Mouse (Mus musculus) adipocyte (in vitro differentiated cells): ENCODE data around the gene Gbp8.

ENCODE experiments used
- DNase-seq: peaks from one replicate; pipeline ENCODE4 v3.0.0-alpha.2; 2016; ENCODE audit warnings: low spot score

Gbp8 gene

GRCm38 (mm10) chr5:105055279-105055678 is 84.1 kb downstream of the Gbp8 start:
- DNase-seq = no peak

GRCm38 (mm10) chr5:105053471-105054169 is 85.7 kb downstream of the Gbp8 start:
- DNase-seq = peak; percentile 23

- peak; percentile 67 for DNase-seq
Measured at GRCm38 (mm10) chr5:105032362-105032761, 107.0 kb downstream of the Gbp8 start.

- no peak for DNase-seq
Measured at GRCm38 (mm10) chr5:105012551-105012950, 126.8 kb downstream of the Gbp8 start.

DNA sequence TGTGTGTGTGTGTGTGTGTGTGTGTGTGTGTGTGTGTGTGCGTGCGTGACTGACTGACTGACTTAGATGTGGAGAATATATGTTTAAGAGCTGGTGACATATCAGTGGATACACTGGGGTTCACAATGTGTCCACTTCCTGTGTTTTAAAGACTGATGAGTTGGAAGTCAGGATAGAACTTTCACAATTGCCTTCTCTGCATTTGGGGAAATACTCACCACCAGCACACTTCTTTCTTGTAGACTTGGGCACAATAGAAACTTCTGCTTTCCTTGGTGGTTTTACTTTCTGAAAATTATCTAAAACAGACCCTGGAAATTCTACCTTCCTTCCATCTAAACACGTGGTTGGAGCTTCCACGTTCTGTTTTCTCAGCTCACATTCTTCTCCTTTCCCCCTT is 127.8 kb downstream of the Gbp8 start:
- DNase-seq = no peak

DNA sequence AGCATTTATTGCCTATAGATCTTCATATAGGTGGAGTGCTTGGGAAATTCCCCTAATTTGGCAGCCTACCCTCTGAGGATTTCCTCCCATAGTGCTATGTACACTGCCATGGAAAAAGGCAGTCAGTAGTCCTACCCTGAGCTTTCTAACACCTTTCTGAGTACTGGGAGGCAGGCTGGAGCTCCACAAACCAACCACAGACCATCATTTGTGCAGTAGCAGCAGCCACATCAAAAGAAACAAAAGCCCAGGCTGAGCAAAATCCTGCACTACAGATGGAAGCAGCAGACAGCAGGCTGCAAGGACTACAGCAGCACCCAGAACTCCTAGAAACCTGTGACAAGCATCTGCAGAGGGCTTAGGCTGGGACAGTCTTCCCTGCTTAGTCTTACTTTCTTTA is 129.0 kb downstream of the Gbp8 start:
- no peak for DNase-seq

- no peak for DNase-seq
Measured at GRCm38 (mm10) chr5:104989411-104989810, 149.9 kb downstream of the Gbp8 start.

DNA sequence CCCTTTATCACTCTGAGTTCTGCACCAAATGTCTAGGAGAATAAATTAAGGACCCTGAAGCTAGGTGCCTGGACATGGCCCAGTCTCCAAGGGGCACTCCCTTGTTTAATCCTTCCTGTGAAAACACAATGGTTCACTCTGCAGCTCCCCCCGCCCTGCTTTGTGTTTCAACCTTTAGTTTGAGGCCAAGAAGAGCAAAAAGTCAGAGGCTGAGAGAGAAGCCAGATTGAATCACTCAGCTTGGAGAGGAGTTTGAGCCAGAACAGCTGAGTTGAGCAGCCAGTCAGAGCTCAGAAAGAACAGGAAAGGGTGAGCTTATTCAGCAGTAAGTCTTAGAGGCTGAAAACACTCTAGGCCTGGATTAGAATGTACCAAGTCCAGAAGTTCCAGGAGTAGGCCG is 151.3 kb downstream of the Gbp8 start:
- peak; percentile 61 for DNase-seq

- peak; percentile 84 for DNase-seq
Measured at GRCm38 (mm10) chr5:104986706-104987105, 152.6 kb downstream of the Gbp8 start.

GRCm38 (mm10) chr5:104982535-104982934 is 156.8 kb downstream of the Gbp8 start, which contains the start of gene Abcg3:
Gene Abcg3, minus strand, starts transcription at chr5:104982718.
- no peak for DNase-seq

GRCm38 (mm10) chr5:104979040-104979513 is 160.3 kb downstream of the Gbp8 start:
- DNase-seq = no peak
